Mouse (Mus musculus): ENCODE measurements around the gene Bace1. TPM values are rescaled to one million over a fixed set of nuclear protein-coding genes. Genes with fewer than 3 reads are reported as not detected.

Bace1 gene
- total RNA-seq, 2 experiments from 2014 or later: 2.2 to 3.8 TPM

GRCm38 (mm10) chr9:45869181-45869580 lies 30.8 kb downstream of the Bace1 start:
- ATAC-seq (replicated peaks; ENCODE audit: low FRiP score, poor library complexity, severe bottlenecking): no peak

GRCm38 (mm10) chr9:45870265-45870664 lies 31.9 kb downstream of the Bace1 start:
- ATAC-seq (replicated peaks; ENCODE audit: low FRiP score, poor library complexity, severe bottlenecking): no peak

- ATAC-seq (replicated peaks; ENCODE audit: low FRiP score, poor library complexity, severe bottlenecking): 0 out of 2 replicates have a peak, but pooled peaks have one; percentile 57
Observed at GRCm38 (mm10) chr9:45877928-45878327, 39.5 kb downstream of the Bace1 start.

DNA sequence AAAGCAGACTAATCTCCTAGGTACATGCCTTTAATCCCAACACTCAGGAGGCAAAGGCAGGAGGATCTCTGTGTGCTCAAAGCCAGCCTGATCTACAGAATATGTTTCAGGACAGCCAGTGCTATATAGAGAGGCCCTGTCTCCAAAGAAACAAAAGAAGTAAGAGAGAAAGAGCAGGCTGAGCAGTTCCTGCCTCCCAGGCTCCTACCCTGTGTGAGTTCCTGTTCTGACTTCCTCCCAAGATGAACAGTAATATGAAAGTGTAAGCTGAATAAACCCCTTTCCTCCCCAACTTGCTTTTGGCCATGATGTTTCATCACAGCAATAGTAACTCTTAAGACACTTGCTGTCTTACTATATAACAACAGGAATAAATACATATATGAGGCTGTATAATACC lies 55.3 kb downstream of the Bace1 start:
- ATAC-seq (replicated peaks; ENCODE audit: low FRiP score, poor library complexity, severe bottlenecking): no peak

GRCm38 (mm10) chr9:45905196-45905595 lies 66.8 kb downstream of the Bace1 start:
- ATAC-seq (replicated peaks; ENCODE audit: low FRiP score, poor library complexity, severe bottlenecking): no peak

GRCm38 (mm10) chr9:45905811-45906237 lies 67.4 kb downstream of the Bace1 start:
- no peak for ATAC-seq (replicated peaks; ENCODE audit: low FRiP score, poor library complexity, severe bottlenecking)

DNA sequence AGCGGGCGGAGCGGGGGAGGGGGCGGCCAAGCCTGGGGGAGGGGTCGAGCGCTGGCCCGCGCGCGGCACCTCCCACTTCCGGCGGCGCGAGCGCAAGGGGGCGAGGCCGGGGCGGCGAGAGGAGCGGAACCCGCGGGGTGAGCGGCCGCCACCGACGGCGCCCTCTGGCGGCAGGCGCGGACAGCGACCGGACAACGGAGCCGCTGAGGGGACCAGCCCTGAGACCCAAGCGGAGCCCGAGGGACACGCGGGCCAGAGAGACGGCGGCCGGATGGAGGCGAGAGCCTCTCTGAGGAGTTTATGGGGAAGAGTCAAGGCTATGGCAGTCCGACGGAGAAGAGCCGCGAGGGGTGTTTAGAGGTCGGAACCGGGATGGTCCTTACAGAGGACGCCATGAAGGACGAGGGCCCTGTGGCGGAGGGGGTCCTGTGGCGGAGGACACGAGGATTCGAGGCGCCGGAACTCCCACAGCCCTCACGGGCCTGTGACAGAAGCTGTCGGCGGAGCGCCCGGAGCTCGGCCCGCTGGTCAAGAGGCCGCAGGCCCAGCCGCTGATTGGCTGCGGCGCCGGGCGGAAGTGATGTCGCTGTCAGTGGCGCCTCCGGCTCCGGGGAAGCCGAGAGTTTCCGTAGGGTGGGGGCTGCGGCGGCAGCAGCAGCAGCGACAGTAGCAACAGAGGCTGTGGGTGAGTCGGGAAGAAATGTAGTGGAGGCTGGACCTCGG lies 68.1 kb downstream of the Bace1 start, which contains the start of the genes Pcsk7 and Rnf214:
Pcsk7 (plus strand) TSS at position 143 of the 723 bp plus-strand sequence.
Rnf214 (minus strand) TSS at position 557 of the 723 bp plus-strand sequence.
- peak; percentile 94 for ATAC-seq (replicated peaks; ENCODE audit: low FRiP score, poor library complexity, severe bottlenecking)

DNA sequence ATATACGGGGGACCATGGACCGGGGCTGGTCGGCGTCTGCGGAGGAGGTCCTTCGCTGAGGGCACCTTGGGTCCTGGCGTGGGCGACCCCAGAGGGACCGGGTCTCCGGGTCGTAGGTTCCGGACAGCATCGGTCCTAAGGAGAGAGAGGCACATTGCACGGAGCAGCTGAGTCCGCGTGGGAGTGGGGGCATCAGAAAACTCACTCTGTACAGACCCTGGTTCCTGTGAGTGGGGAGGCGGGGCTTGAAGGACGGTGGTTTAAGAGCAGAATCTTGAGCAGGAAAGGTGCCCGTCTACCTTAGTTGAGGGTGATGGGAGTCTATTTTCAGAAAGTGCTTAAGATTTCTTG lies 68.7 kb downstream of the Bace1 start:
- peak; percentile 62 for ATAC-seq (replicated peaks; ENCODE audit: low FRiP score, poor library complexity, severe bottlenecking)

DNA sequence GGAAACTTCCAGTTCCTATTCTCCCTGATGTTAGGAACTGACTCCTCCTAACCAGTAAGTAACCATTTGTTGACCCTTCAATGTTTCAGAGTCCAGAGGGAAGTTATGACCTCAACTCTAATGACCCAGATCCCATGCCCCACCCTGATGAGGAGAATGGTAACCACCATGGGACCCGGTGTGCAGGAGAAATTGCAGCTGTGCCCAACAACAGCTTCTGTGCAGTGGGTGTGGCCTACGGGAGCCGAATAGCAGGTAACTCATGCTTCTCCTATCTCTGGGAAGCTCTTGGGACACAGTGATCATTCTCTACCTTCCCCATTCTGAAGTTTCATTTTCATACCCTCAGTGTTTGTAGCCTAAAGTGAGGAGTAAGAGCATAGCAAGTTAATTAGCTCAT lies 72.6 kb downstream of the Bace1 start:
- ATAC-seq (replicated peaks; ENCODE audit: low FRiP score, poor library complexity, severe bottlenecking): no peak

- no peak for ATAC-seq (replicated peaks; ENCODE audit: low FRiP score, poor library complexity, severe bottlenecking)
Observed at GRCm38 (mm10) chr9:45911673-45912072, 73.3 kb downstream of the Bace1 start.

Other genes starting within 250 kb of the Bace1 start
- gene Cep164, start 9.9 kb upstream of the Bace1 start, total RNA-seq (2015; ENCODE audit: low replicate concordance): 31.4 and 47.4 TPM in 2 replicates
- 39.9 and 50.2 TPM in 2 replicates for gene Cep164, start 9.9 kb upstream of the Bace1 start, total RNA-seq (2017; ENCODE audit: low replicate concordance)
- 7.6 and 13.4 TPM in 2 replicates for gene Pcsk7, start 67.9 kb downstream of the Bace1 start, total RNA-seq (2015; ENCODE audit: low replicate concordance)
- gene Pcsk7, start 67.9 kb downstream of the Bace1 start, total RNA-seq (2017; ENCODE audit: low replicate concordance): 10.1 and 12.5 TPM in 2 replicates
- gene Rnf214, start 68.3 kb downstream of the Bace1 start, total RNA-seq (2015; ENCODE audit: low replicate concordance): 11.5 and 28.9 TPM in 2 replicates
- 71.4 and 81.8 TPM in 2 replicates for gene Rnf214, start 68.3 kb downstream of the Bace1 start, total RNA-seq (2017; ENCODE audit: low replicate concordance)
- gene Tagln, start 97.5 kb downstream of the Bace1 start, total RNA-seq (2015; ENCODE audit: low replicate concordance): not detected in 2 replicates
- not detected in 2 replicates for gene Tagln, start 97.5 kb downstream of the Bace1 start, total RNA-seq (2017; ENCODE audit: low replicate concordance)
- gene Sidt2, start 116.7 kb downstream of the Bace1 start, total RNA-seq (2015; ENCODE audit: low replicate concordance): 16.3 and 20.5 TPM in 2 replicates
- gene Sidt2, start 116.7 kb downstream of the Bace1 start, total RNA-seq (2017; ENCODE audit: low replicate concordance): 17.2 and 22.2 TPM in 2 replicates
- 29.3 and 31.4 TPM in 2 replicates for gene Pafah1b2, start 174.1 kb downstream of the Bace1 start, total RNA-seq (2015; ENCODE audit: low replicate concordance)
- 52.9 and 68.6 TPM in 2 replicates for gene Pafah1b2, start 174.1 kb downstream of the Bace1 start, total RNA-seq (2017; ENCODE audit: low replicate concordance)
- 4.6 and 6.5 TPM in 2 replicates for gene Sik3, start 174.2 kb downstream of the Bace1 start, total RNA-seq (2015; ENCODE audit: low replicate concordance)
- gene Sik3, start 174.2 kb downstream of the Bace1 start, total RNA-seq (2017; ENCODE audit: low replicate concordance): 1.4 and 11.6 TPM in 2 replicates

All from erythroid progenitor cell, adult 5-6 weeks (primary cell).